Mouse (Mus musculus): ENCODE results near the gene Scoc. TPM values are rescaled to one million over a fixed set of nuclear protein-coding genes. Genes with fewer than 3 reads are reported as not detected.
"Not testable (repeated sequence)": the region's sequence is repeated elsewhere in the genome, so short reads cannot be mapped to it uniquely, and the experiment has no call there.

Scoc gene
- 100 to 1,000 TPM; 212 to 226 TPM for total RNA-seq (2021)

DNA sequence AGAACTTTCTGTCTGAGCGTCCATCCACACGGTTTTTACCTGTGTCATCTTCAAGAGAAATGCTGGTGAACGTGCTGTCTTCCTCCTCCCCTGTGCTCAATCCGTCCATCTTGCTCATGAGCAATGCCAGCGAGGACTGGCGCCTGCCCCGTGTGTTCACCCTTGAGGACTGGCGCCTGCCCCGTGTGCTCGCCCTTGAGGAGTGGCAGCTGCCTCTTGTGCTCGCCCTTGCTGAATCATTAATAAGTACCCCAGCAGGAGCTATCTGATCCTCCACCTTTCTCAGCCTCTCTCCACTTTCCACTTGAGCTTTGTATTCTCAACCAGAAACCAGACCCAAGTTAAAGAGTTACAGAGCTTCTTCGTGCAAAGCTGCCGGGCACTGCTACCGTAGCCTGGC lies at the start of gene Scoc:
Scoc (minus strand) TSS at position 170 of the 400 bp plus-strand sequence.
- DNase-seq (ENCODE audit: extremely low spot score in 1 of 2, low spot score in 1 of 2): no peak

DNA sequence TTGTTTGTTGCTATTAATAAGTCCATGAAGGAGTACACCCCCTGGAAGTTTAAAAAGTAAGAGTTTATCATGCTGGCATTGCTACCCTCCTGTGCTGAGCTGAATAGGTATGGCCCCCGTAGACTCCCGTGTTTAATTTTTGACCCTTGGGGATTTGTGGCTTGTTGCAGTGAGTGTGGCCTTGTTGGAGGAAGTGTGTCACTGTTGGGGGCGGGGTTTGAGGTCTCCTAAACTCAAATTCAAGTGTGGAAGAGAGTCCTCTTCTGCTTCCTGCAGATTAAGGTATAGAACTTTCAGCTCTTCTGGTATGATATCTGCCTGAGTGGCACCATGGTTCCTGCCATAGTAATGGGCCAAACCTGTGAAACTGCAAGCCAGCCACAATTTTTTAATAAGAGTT lies 1.4 kb upstream of the Scoc start:
- no peak for DNase-seq (ENCODE audit: extremely low spot score in 1 of 2, low spot score in 1 of 2)

DNA sequence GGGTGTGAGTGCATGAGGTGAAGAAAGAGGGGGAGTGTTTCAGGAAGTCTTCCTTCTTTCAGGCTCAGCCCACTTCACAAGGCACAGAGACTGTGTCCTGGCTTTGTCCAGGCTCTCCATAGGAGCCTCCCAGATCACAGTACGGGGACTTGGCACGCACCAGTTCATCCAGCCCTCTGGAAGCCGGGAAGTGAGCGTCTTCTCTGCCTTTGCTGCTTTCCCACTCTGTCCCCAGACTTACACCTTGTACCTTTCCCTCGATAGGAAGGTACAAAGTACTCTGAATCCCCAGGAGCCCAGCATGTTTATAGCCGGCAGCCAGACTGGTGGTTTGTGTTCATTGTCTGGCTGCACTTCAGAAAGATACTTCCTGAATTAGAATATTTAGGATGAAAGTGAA lies 1.1 kb downstream of the Scoc start:
- DNase-seq (ENCODE audit: extremely low spot score in 1 of 2, low spot score in 1 of 2): no peak

DNA sequence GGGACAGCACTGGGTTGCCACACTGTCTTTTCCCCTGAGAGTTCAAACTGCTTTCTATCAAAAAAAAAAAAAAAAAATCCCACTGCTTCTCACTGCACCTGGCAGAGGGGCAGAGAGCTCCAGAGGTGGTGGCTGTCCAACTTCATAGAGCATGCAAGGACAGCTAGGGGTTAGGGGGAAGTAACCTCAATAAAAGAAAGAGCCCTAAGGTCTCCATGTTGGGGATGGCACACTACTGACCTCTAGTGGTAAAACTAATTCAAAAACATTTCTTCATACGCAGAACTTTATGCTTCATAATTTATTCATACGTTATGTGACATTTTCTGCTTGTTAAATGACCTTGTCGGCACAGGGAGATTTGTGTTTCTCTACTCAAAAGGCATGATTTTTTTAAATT lies 7.1 kb downstream of the Scoc start:
- DNase-seq (ENCODE audit: extremely low spot score in 1 of 2, low spot score in 1 of 2): no peak

DNA sequence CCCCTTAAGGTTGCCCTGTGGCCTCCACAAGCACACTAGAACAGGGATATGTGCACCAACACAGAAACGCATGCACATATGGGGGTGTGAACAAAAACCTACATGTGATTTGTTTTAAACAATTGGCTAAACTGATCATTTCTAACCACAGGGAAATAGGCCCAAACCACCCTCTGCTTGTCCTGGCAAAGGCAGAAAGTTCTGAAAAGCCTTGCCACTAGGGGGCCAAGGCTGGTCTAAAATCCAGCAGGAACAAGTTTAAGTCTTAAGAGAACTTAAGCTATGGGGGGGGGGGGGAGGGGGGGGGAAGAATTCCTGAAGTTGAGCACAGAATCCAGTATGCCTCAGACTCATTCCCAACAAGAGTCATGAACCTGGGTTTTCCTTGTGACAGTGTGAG lies 8.2 kb downstream of the Scoc start:
- DNase-seq (ENCODE audit: extremely low spot score in 1 of 2, low spot score in 1 of 2): no peak

DNA sequence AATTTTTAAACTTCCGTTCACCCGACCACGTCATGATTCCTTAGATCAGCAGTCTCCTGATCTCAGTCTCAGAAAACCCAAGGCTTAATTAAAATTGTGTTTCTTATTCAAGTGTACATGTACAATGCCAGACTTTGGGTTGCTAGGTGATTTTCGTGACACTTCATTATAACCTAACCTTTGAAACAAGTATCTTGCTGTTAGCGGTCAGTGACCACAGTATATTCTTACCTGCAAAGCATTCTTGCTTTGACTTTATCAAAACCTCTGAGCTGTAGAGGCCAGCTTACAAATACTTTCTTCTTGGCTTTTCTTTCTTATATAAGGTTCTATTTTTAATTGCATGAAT lies 15.2 kb downstream of the Scoc start:
- no peak for DNase-seq (ENCODE audit: extremely low spot score in 1 of 2, low spot score in 1 of 2)

DNA sequence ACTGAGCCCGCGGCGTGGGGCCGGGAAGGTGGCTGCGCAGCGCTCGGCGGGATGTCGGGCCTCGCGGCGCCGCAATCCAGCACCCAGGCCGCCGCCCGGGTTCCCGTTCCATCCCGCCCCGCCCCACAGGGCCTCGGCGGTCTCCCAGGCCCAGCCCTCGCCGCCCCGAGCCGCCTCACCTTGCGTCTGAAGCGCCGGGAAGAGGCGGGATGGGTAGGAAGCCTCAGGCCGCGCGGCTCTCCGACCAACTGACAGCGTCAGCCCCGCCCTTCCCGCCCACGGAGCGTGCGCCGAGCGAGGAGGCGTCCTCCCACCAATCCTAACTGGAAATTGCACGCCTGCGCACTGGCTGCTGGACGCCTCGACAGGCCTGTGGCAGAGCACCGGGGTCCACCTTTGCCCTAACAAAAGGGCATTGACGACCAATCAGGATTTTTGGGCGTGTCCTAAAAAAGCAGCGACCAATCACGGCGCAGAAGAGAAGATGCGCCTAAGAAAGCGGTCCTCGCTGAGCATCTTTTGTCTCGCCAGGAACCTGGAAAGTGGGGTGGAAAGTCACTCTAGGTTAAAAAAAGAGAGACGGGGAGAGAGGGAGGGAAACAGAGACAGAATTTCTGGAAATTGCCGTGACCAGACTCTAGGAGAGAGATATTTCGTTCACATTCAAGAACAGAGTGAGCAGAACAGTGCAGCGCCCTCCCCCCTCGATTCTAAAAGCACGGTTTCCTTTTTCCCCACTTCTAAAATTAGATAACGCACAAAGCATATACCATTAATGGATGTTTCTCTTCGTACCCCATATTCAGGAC lies 15.7 kb downstream of the Scoc start:
- DNase-seq (ENCODE audit: extremely low spot score in 1 of 2, low spot score in 1 of 2): peak; percentile 89 to 90

DNA sequence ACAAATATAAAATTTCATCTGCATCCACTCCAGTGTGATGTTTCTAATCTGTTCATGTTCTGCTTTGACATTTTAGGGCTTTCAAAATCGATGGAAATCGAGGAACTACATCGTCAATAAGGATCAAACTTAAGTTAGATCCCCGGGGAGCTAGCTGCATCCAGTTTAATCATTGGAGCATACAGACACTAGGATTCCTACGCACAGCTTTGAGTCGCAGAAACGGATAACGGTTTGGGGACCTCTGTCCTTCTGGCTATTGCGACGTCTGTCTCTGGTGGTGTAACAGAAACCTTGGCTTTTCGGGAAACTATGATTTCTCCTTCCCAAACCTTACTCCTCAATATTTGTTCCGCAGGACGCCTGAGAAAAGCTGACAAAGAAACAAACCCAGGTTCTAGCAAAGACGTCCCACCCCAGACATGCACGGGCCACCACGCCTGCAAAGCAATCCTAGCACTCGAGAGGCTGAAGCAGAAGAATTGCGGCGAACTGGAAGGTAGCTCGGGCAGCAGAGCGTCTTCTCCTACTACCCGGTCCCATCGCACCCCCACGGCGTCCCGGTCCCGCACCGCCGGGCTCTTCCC lies 16.4 kb downstream of the Scoc start:
- no peak for DNase-seq (ENCODE audit: extremely low spot score in 1 of 2, low spot score in 1 of 2)

DNA sequence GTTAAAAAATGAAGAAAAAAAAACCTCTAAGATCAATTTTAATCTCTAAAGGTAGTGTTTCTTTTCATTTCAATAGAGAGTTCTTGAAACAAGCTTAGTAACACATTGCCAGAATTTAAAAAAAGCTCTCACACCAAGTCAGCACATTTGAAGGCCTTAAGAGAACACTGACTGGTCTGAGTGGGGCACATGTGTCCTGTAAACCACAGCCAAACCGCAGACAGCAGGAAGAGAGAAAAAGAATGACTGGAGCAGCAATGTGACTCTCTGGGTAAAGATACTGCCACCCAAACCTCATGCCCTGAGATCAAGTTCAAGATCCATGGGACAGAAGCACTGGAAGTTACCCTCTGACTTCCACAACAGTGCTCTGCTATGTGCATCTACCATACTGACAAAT lies 21.1 kb downstream of the Scoc start:
- no peak for DNase-seq (ENCODE audit: extremely low spot score in 1 of 2, low spot score in 1 of 2)

DNA sequence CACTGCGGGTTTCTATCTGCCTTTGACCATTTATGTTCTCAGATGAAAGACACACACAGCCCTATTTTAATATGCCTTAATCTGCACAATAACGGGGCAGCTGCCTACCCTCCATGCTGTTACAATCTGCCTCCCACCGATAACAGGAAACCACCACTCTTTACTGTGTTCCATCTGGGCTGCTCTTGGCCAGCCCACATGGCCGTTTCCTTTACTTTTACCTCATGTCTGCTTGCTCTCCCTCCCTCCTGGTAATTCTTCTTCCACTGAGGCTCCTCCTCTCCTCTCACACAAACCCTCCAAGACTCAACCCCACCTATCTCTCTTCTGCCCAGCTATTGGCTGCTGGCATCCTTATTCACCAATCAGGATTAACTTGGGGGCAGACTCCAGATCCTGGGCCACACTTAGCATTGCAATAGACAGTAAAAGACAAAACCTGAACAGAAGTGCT lies 29.1 kb downstream of the Scoc start:
- DNase-seq (ENCODE audit: extremely low spot score in 1 of 2, low spot score in 1 of 2): no peak

DNA sequence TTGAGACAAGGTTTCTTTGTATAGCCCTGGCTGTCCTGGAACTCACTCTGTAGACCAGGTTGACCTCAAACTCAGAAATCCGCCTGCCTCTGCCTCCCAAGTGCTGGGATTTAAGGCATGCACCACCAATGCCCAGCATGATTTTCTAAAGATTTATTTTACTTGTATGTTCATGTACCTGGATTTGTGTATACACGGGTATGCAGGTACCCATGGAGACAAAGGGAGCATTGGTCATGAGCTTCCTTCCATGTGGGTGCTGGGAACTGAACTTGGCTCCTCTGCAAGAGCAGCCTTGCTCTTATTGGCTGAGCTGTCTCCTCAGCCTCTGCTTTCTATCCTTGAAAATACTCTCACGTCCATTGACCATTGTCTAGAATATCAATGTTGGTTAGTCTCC lies 29.6 kb downstream of the Scoc start:
- DNase-seq (ENCODE audit: extremely low spot score in 1 of 2, low spot score in 1 of 2): not testable (repeated sequence)

DNA sequence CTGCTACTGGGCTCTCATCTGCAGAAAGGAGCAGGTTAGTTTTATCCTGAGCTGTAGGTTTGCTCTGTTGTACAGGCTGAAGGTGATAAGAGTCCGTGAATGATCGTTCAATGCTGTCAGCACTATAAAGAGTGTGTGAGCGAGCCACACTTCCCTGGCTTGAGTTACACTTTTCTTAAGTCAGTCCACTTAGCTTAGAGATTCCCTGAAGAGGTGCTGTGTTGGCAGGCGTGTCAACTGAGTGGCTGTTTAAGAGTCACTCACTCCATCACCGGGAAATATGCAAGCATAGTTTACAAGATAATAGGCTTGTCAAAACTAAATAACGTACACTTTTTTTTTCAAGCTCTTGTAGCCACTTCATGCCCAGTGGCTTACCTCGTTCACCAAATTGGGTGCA lies 31.2 kb downstream of the Scoc start:
- DNase-seq (ENCODE audit: extremely low spot score in 1 of 2, low spot score in 1 of 2): no peak

DNA sequence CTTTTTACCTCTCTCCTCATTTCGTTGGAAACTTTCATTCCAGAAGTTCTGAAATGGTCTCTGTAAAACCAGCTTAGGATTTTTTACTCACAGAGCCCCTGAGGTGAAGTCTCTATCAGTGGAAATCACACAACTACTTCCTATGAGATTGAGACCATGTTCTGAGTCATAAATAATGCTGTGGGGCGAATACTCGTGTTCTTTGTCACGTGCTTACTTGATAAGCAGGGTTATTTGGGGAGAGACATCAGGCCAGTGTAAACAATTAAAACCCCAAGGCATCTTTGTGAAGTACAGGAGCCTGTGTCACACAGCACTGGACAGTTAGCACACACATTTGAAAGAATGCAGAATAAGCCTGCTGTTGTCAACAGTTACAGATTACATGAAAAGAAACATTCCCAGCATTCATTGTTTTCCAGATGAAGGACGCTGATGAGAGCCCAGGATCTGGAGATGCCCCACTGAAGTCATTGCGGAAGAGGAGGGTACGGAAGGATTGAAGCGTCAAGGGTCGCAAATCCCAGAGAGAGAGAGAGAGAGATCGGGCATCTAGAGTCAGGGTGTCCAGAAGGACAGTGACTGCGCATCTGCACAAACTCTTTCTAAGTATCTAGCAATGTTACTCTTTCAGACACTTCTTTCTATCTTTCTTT lies 32.0 kb downstream of the Scoc start:
- DNase-seq (ENCODE audit: extremely low spot score in 1 of 2, low spot score in 1 of 2): no peak

DNA sequence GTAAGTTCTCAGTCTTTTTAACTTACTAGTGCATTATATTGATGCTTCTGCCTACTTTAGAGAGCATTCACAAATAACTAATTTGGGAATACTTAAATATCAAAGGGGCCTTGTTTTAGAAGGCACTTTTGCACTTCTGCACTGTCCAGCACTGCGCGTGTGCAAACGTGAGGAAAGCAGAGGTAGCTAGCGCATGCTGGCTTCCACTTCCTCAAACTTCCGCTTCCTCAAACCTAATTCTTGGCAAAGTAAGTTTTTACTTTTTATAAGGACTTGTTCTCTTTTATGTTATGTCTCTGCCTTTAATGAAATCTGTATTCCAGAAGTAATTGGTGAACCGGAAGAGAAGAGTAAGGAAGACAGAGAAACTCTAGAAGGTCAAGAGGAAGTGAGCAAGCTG lies 33.0 kb downstream of the Scoc start:
- DNase-seq (ENCODE audit: extremely low spot score in 1 of 2, low spot score in 1 of 2): no peak

DNA sequence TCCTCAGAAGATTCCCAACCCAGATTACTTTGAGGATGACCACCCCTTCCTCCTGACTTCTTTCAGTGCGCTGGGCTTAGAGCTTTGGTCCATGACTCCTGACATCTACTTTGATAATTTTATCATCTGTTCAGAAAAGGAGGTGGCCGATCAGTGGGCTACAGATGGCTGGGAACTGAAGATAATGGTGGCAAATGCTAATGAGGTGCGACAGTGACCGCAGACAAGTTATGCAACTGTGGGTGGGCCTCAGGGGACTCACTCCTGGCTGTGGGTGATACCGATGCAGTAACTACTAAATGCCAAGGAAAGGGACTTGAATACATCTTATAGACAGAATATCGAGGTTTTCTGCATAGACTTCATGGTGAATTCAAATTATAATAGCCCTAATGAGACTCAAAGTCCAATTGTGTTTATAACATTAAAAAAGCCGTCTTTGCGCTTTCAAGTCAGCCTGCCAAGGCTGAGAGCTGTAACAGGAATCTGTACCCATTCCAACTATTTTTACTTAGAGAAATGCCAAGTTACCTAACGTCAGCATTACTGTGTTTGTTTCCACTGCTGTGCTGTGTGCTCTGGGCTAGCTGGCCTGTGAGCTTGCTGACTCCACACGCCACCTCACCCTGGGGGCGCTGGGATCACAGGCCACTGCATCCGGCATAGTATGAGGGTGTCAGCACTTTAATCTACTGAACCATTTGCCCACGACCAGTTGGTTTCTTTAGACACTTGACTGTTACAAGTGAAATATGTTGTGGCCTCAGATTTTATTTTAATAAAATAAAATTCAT lies 35.0 kb downstream of the Scoc start:
- no peak for DNase-seq (ENCODE audit: extremely low spot score in 1 of 2, low spot score in 1 of 2)

DNA sequence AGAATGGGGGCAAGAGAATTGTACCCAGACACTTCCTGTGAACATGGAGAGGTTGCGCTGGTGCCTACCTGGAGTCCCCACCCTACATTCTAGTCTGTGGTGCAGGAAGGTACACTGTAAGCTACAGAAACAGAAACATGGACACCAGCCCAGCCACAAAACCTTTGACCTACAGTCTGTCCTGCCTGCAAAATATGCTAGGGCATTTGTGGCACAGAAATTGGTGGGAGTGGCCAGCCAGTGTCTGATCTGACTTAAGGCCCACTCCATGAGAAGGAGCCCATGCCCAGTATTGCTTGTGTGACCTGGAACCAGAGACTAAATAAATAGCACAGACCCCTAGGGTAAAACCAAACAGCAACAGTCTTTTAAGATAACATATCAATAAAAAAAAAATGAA lies 36.8 kb downstream of the Scoc start:
- no peak for DNase-seq (ENCODE audit: extremely low spot score in 1 of 2, low spot score in 1 of 2)

DNA sequence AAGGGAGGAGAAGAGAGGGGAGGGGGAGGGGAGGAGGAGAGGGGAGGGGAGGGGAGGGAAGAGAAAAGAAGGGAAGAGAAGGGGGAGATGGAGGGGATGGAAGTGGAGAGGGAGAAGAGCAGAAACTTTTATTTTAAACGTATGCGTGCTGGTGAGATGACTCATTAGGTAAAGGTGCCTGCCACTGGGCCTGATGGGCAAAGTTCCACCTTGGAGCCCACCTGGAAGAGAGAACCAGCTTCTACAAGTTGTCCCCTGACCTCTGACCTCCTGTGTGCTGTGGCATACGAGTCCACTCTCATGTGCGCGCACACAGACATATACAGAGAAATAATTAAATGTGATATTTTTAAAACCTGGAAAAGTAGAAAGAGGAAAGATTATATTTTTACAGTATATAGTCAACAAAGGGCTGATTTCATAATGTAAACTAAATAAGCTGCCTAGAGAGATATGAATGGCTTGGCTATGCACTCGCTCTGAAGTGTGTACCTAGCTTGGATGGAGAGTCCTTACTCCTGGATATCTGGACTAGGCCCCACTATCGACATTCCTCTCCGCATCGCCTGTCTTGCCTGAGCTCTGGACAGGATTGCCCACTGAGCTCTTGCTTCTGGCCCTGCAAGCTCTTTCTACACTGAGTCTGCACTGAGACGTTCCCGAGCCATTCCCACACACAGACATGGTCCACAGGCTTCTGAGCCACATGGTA lies 39.2 kb downstream of the Scoc start:
- no peak for DNase-seq (ENCODE audit: extremely low spot score in 1 of 2, low spot score in 1 of 2)

DNA sequence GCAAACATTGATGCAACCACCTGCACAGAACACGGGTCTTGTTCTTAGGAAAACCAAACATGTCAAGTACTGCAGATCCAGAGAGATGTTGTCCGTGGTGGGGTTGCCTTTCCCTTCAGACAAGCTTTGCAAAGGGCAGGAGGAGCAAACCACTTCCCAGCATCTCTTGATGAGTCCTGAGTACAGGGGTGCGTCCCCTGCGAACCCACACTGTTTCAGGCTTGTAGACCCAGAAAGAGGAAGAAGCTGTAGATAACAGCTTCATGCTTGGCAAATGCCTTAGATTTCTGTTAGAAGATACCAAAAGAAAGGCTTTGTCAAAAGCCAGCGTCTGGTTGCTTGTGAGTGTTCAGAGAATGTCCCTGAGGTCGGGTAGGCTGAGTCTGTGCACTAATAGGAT lies 40.2 kb downstream of the Scoc start:
- DNase-seq (ENCODE audit: extremely low spot score in 1 of 2, low spot score in 1 of 2): no peak

DNA sequence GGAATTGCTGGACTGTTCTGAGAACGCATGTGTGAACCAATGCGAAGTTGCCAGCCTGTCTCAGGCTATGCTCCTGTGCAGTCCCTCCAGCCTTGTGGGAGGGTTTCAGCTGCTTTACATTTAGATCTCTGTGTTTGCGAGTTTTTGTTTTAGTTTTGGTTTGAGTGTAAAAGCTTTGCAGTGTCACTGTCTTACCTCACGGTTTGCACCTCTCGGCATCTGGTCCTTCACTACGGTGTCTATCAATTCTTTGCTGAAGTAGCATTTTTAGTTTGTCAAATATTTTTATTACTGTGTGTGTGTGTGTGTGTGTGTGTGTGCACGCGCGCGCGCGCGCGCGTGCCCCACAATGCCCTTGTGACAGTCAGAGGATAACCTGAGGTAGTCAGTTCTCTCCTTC lies 41.3 kb downstream of the Scoc start:
- no peak for DNase-seq (ENCODE audit: extremely low spot score in 1 of 2, low spot score in 1 of 2)

DNA sequence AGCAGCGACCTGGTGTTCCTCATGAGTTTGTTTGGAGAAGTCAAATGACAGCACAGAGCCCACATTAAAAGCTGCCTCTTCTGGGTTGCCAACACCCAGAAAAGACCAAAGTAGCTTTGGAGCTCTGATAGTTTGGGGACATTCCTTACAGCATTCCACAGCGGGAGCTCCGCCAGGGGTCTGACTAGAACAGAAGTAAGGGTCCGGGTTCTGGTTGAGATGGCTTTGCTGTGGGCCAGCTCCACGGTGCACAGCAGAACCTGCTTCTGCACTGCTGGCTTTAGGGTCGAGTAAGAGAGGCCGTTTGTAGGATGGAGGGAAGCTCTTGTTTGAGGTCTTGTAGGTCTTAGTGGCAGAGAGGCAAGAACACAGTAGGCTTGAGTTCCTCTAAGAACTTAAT lies 49.7 kb downstream of the Scoc start:
- DNase-seq (ENCODE audit: extremely low spot score in 1 of 2, low spot score in 1 of 2): no peak
